Mouse (Mus musculus): ENCODE data around the gene Mpzl1.

- no peak for TF ChIP-seq CTCF (IDR thresholded peaks at IDR 0.05; ENCODE audit: low read depth)
- no peak for TF ChIP-seq EP300 (IDR thresholded peaks at IDR 0.05; ENCODE audit: low read depth)
Measured at GRCm38 (mm10) chr1:165666944-165667343, 32.6 kb upstream of the Mpzl1 start.

Data from liver, embryonic 14.5 days (tissue).